In genomic region chr2:65968810-65969209, GRCm38 (mm10) we compare ENCODE assay signal across 28 mouse cellular contexts.
DNase-seq lines count a peak whose midpoint lies in the region; ATAC-seq lines count a peak whose summit lies in the region.
"Had no signal": no experiment of that assay in that cellular context is flagged by ENCODE, and none has a peak within 500 bp of the region (broad histone marks: within the 10 kb centered on the region; RNA-seq: fewer than 3 reads in every experiment).

No protein-coding gene starts in this region.

- no peak overlapping the region for H3K4me3 ChIP-seq in neural tube, embryonic 14.5 days (ENCODE audit: low read depth, low read length)
- no peak overlapping the region for H3K4me3 ChIP-seq in neural tube, embryonic 15.5 days (replicated peaks)
- H3K4me3 ChIP-seq: limb, embryonic 15.5 days; lung, embryonic 15.5 days; midbrain, embryonic 12.5 days had no signal

- H3K4me1 ChIP-seq in neural tube, embryonic 14.5 days (ENCODE audit: control insufficient read depth, insufficient read depth, low read length): no peaks in the 10 kb centered on the region
- no peaks in the 10 kb centered on the region for H3K4me1 ChIP-seq in neural tube, embryonic 15.5 days
- H3K4me1 ChIP-seq: limb, embryonic 15.5 days; lung, embryonic 15.5 days; midbrain, embryonic 12.5 days had no signal

- DNase-seq in frontal cortex, adult 2 months (ENCODE audit: extremely low spot score in 1 of 2, low spot score in 1 of 2): no peak
- peak; percentile 6 to 30 for DNase-seq in left cerebral cortex, postnatal 36 days (ENCODE audit: low spot score in 2 of 2)
- no peak for DNase-seq in left cerebral cortex, adult 18-20 months (ENCODE audit: low spot score in 2 of 2)
- DNase-seq in neural tube, embryonic 10.5 days (ENCODE audit: extremely low spot score, low spot score): no peak
- DNase-seq in layer of hippocampus, postnatal 36 days: no peak
- DNase-seq: adrenal gland, adult 8-10 months; B cell, adult 2 months; cerebellum, adult 8-10 months; cerebellum, postnatal 36 days; gastrocnemius, postnatal 14 days; heart, adult 11 months; kidney, adult 18-20 months; kidney, postnatal 4 days; layer of hippocampus, adult 9-11 months; left cerebral cortex, postnatal 4 days; right cerebral cortex, postnatal 14 days; spleen, adult 18-20 months had no signal

- H3K27me3 ChIP-seq in neural tube, embryonic 14.5 days (ENCODE audit: control insufficient read depth, insufficient read depth, low read length): no peaks in the 10 kb centered on the region
- no peaks in the 10 kb centered on the region for H3K27me3 ChIP-seq in neural tube, embryonic 15.5 days (replicated peaks)
- H3K27me3 ChIP-seq: CH12.LX; limb, embryonic 15.5 days; lung, embryonic 15.5 days; midbrain, embryonic 12.5 days; Patski had no signal

- no peaks in the 10 kb centered on the region for H3K9me3 ChIP-seq in neural tube, embryonic 14.5 days (ENCODE audit: control insufficient read depth, low read length)
- no peaks in the 10 kb centered on the region for H3K9me3 ChIP-seq in neural tube, embryonic 15.5 days (replicated peaks)
- H3K9me3 ChIP-seq: limb, embryonic 15.5 days; lung, embryonic 15.5 days; midbrain, embryonic 12.5 days had no signal

- ATAC-seq in frontal cortex, adult (ENCODE audit: low TSS enrichment): peak; percentile 81
- no peak for ATAC-seq in neural tube, embryonic 14.5 days (ENCODE audit: low read depth)
- 0 out of 2 replicates have a peak, but pooled peaks have one; percentile 36 for ATAC-seq in neural tube, embryonic 15.5 days (ENCODE audit: low FRiP score)
- ATAC-seq: Patski had no signal

- no peaks in the 10 kb centered on the region for H3K36me3 ChIP-seq in neural tube, embryonic 14.5 days (ENCODE audit: control insufficient read depth, insufficient read depth, low read length)
- H3K36me3 ChIP-seq in neural tube, embryonic 15.5 days: peaks cover 9% of the 10 kb centered on the region; the same call in 1 of the 2 replicates
- H3K36me3 ChIP-seq: G1E; limb, embryonic 15.5 days; lung, embryonic 15.5 days had no signal

- WGBS in neural tube, embryonic 14.5 days: 67% methylated on average over 4 of the region's 4 CpGs
- 55% methylated on average over 4 of the region's 4 CpGs for WGBS in neural tube, embryonic 15.5 days

- intact Hi-C loops in left cerebral cortex, postnatal 36 days (cut with DNase I): no loop called here

- no peak overlapping the region for H3K9ac ChIP-seq in neural tube, embryonic 14.5 days (replicated peaks; ENCODE audit: low read depth, low read length)
- no peak overlapping the region for H3K9ac ChIP-seq in neural tube, embryonic 15.5 days (replicated peaks)
- H3K9ac ChIP-seq: limb, embryonic 15.5 days; liver, embryonic 14.5 days; lung, embryonic 15.5 days; midbrain, embryonic 12.5 days had no signal

- no peak overlapping the region for H3K4me2 ChIP-seq in neural tube, embryonic 14.5 days (ENCODE audit: low read depth, low read length)
- H3K4me2 ChIP-seq in neural tube, embryonic 15.5 days: no peak overlapping the region
- H3K4me2 ChIP-seq: heart, embryonic 11.5 days; limb, embryonic 15.5 days; lung, embryonic 15.5 days; midbrain, embryonic 12.5 days had no signal

- H3K27ac ChIP-seq in neural tube, embryonic 14.5 days (ENCODE audit: low read depth, low read length): 0 out of 2 replicates have a peak overlapping the region, but pooled peaks have one; percentile 28
- H3K27ac ChIP-seq in neural tube, embryonic 15.5 days (replicated peaks): no peak overlapping the region; the same call in 1 of the 2 replicates
- H3K27ac ChIP-seq: limb, embryonic 15.5 days; liver, embryonic 14.5 days; lung, embryonic 15.5 days; midbrain, embryonic 12.5 days had no signal

Comparison
In these comparisons a context has a peak if more than half of its experiments do, and no peak if none do; other contexts are left out.
1. DNase-seq: peak in left cerebral cortex, postnatal 36 days (2 of 2); none in frontal cortex, adult 2 months (0 of 2), left cerebral cortex, adult 18-20 months (0 of 2), neural tube, embryonic 10.5 days (single experiment) and layer of hippocampus, postnatal 36 days (0 of 2).